Mouse (Mus musculus) myocyte (in vitro differentiated cells): ENCODE results near the gene Lrp5. TPM values are rescaled to one million over a fixed set of nuclear protein-coding genes. Genes with fewer than 3 reads are reported as not detected.

Source experiments
- H3K27me3 ChIP-seq: one replicate; pipeline ENCODE4 v1.6.1; 2011; ENCODE audit not compliant: control insufficient read depth, insufficient read depth, insufficient read length
- H3K36me3 ChIP-seq: one replicate; pipeline ENCODE4 v1.6.1; 2011; ENCODE audit not compliant: control insufficient read depth, insufficient read depth
- H3K4me2 ChIP-seq: one replicate; pipeline ENCODE4 v1.6.1; 2011; ENCODE audit warnings: low read depth, control low read depth
- H3K4me3 ChIP-seq: one replicate; pipeline ENCODE4 v1.5.1; 2011; ENCODE audit warnings: mild to moderate bottlenecking, control low read depth, moderate library complexity
- H3K79me2 ChIP-seq: one replicate; pipeline ENCODE4 v1.6.1; 2011; ENCODE audit not compliant: control insufficient read depth, insufficient read depth
- H3ac ChIP-seq: one replicate; pipeline ENCODE4 v1.6.1; 2011; ENCODE audit not compliant: control insufficient read depth, insufficient read length
- CEBPB ChIP-seq: IDR thresholded peaks from 2 replicates; pipeline ENCODE4 v1.6.1; 2011; ENCODE audit warnings: mild to moderate bottlenecking, moderate library complexity; ENCODE audit not compliant: poor library complexity, insufficient read depth, severe bottlenecking
- E2F4 ChIP-seq: IDR thresholded peaks from one replicate; pipeline ENCODE4 v1.6.1; 2011; ENCODE audit warnings: mild to moderate bottlenecking, control low read depth, moderate library complexity; ENCODE audit not compliant: insufficient read depth
- MAX ChIP-seq: IDR thresholded peaks from one replicate; pipeline ENCODE4 v1.6.1; 2011; ENCODE audit warnings: low read depth, mild to moderate bottlenecking, control low read depth
- MYOD1 ChIP-seq, 3 experiments: IDR thresholded peaks; one replicate each; pipeline ENCODE4 v1.6.1; 2011; ENCODE audit warnings: control low read depth in 2 of 3, low read depth in 2 of 3, mild to moderate bottlenecking in 2 of 3, moderate library complexity in 1 of 3; ENCODE audit not compliant: insufficient read length in 2 of 3, control insufficient read depth in 1 of 3
- MYOG ChIP-seq, 3 experiments: IDR thresholded peaks; one replicate each; pipeline ENCODE4 v1.6.1; 2011; ENCODE audit warnings: control low read depth in 2 of 3, low read depth in 2 of 3, mild to moderate bottlenecking in 2 of 3; ENCODE audit not compliant: insufficient read length in 2 of 3, control insufficient read depth in 1 of 3, insufficient read depth in 1 of 3
- POLR2A ChIP-seq: IDR thresholded peaks from one replicate; pipeline ENCODE4 v1.6.1; 2011; ENCODE audit warnings: low read depth, mild to moderate bottlenecking, control low read depth, moderate library complexity; ENCODE audit not compliant: insufficient read length
- POLR2AphosphoS2 ChIP-seq: IDR thresholded peaks from one replicate; pipeline ENCODE4 v1.6.1; 2011; ENCODE audit warnings: low read depth, control low read depth; ENCODE audit not compliant: insufficient read length
- REST ChIP-seq: IDR thresholded peaks from one replicate; pipeline ENCODE4 v1.6.1; 2011; ENCODE audit warnings: mild to moderate bottlenecking, control low read depth, moderate library complexity; ENCODE audit not compliant: insufficient read depth, insufficient read length
- SRF ChIP-seq: IDR thresholded peaks from one replicate; pipeline ENCODE4 v1.6.1; 2011; ENCODE audit warnings: low read depth; ENCODE audit not compliant: control insufficient read depth, insufficient read length
- TCF12 ChIP-seq: IDR thresholded peaks from one replicate; pipeline ENCODE4 v1.6.1; 2011; ENCODE audit warnings: mild to moderate bottlenecking, control low read depth; ENCODE audit not compliant: poor library complexity, insufficient read depth, severe bottlenecking
- TCF3 ChIP-seq: IDR thresholded peaks from one replicate; pipeline ENCODE4 v1.6.1; 2011; ENCODE audit warnings: low read depth, control low read depth; ENCODE audit not compliant: insufficient read length
- USF1 ChIP-seq: IDR thresholded peaks from one replicate; pipeline ENCODE4 v1.6.1; 2011; ENCODE audit warnings: low read depth, mild to moderate bottlenecking, control low read depth, moderate library complexity
- polyA plus RNA-seq: library from polyadenylated mRNA; unstranded; fragments of >200 nt; fragmentation: generic; extraction: Trizol; gene quantifications from one replicate; pipeline ENCODE4 v1.2.1, GENCODE M21; 2012; ENCODE audit warnings: missing spikeins

Lrp5 gene
- polyA plus RNA-seq, 1 experiment, result 42.5 TPM

DNA sequence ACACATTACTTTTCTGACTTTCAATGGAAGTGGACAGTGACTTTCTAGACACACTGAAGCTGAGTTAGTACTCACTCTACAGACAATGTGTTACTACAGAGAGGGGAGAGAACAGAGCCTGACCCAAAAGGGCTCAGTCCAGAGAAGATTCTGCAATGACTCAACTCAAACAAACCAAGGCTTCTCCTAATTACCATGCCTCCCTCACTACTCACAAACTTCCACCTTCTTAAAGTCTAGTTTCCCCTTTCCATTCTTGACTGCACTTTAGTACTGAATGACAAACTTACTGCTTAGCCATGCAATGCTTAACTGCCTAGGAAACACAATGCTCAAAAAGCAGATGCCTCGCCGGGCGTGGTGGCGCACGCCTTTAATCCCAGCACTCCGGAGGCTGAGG is 148.7 kb downstream of the Lrp5 start:
- no peak overlapping the region for H3ac ChIP-seq
- peaks cover 99% of the 10 kb centered on the region for H3K79me2 ChIP-seq
- H3K4me2 ChIP-seq, result no peak overlapping the region
- TF ChIP-seq USF1 (no peak), MYOD1 (IDR thresholded peaks at IDR 0.05; ENCODE audit: control insufficient read depth in 1 of 3, insufficient read length in 2 of 3, low read depth in 2 of 3) (no peak), TCF12 (no peak), MAX (no peak), POLR2A (no peak), SRF (no peak), CEBPB (no peak), POLR2AphosphoS2 (no peak), REST (no peak), TCF3 (no peak)
- no peak overlapping the region for H3K4me3 ChIP-seq
- peaks cover 4% of the 10 kb centered on the region for H3K36me3 ChIP-seq
- H3K27me3 ChIP-seq, result no peaks in the 10 kb centered on the region

DNA sequence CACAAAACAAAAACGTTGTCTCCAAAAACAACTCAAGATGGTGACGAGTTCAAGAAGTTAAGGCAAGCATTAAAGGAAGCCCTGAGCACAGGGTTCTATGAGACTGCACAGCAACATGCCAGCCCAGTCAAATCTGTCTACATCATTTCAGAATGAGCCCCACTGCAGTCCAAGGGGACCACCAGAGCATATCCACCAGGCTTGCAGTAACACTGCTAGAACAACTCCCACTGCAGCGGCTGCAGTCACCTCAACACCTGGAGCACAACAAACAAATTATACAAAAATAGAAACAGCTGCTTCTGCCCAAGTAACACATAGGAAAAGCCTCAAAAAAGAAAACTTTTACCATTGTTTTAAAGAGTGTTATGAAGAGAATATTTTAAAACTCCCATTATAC is 151.4 kb downstream of the Lrp5 start:
- H3K4me3 ChIP-seq, result no peak overlapping the region
- H3K36me3 ChIP-seq, result no peaks in the 10 kb centered on the region
- no peak overlapping the region for H3K4me2 ChIP-seq
- no peaks in the 10 kb centered on the region for H3K27me3 ChIP-seq
- TF ChIP-seq POLR2AphosphoS2 (no peak), USF1 (no peak), REST (no peak), TCF3 (no peak), MYOD1 (IDR thresholded peaks at IDR 0.05; ENCODE audit: control insufficient read depth in 1 of 3, insufficient read length in 2 of 3, low read depth in 2 of 3) (no peak), E2F4 (no peak), TCF12 (no peak), MYOG (IDR thresholded peaks at IDR 0.05; ENCODE audit: control insufficient read depth in 1 of 3, insufficient read depth in 1 of 3, insufficient read length in 2 of 3, low read depth in 2 of 3) (no peak), CEBPB (no peak), POLR2A (no peak), MAX (no peak), SRF (no peak)
- H3ac ChIP-seq, result no peak overlapping the region
- peaks cover 100% of the 10 kb centered on the region for H3K79me2 ChIP-seq

Other genes starting within 250 kb of the Lrp5 start
- gene Ppp6r3, start 110.8 kb downstream of the Lrp5 start, polyA plus RNA-seq, result 20.2 TPM
- gene 1810055G02Rik, start 21.7 kb upstream of the Lrp5 start, polyA plus RNA-seq, result 51.1 TPM
- gene Kmt5b, start 80.9 kb upstream of the Lrp5 start, polyA plus RNA-seq, result 8.0 TPM
- 35.5 TPM for gene Chka, start 165.2 kb upstream of the Lrp5 start, polyA plus RNA-seq
- 50.9 TPM for gene Tcirg1, start 220.6 kb upstream of the Lrp5 start, polyA plus RNA-seq
- 482 TPM for gene Ndufs8, start 226.2 kb upstream of the Lrp5 start, polyA plus RNA-seq
- 51.8 TPM for gene Aldh3b1, start 243.2 kb upstream of the Lrp5 start, polyA plus RNA-seq
- gene Unc93b1, start 248.6 kb upstream of the Lrp5 start, polyA plus RNA-seq, result 4.0 TPM